Mouse (Mus musculus) spleen, postnatal 10 days (tissue): ENCODE measurements around the gene Stat3.

Source experiments
- DNase-seq, 2 experiments: peaks; one replicate each; pipeline ENCODE4 v3.0.0; 2021 to 2022; ENCODE audit warnings: low spot score in 2 of 2

The Stat3 gene

GRCm38 (mm10) chr11:100855178-100855577 is 84.2 kb downstream of the Stat3 start:
- no peak for DNase-seq

- DNase-seq: no peak
Measured at GRCm38 (mm10) chr11:100854268-100854667, 85.1 kb downstream of the Stat3 start.

- no peak for DNase-seq
Measured at GRCm38 (mm10) chr11:100853018-100853417, 86.3 kb downstream of the Stat3 start.

GRCm38 (mm10) chr11:100852088-100852487 is 87.3 kb downstream of the Stat3 start:
- no peak for DNase-seq

- DNase-seq: peak; percentile 31 to 59
Measured at GRCm38 (mm10) chr11:100850778-100851528, 88.4 kb downstream of the Stat3 start.

- peak; percentile 82 to 87 for DNase-seq
Measured at GRCm38 (mm10) chr11:100850038-100850777, 89.1 kb downstream of the Stat3 start, which contains the start of gene Stat5b. Gene Stat5b, minus strand, starts transcription at chr11:100850724.

- peak in 1 of 2 experiments; percentile 39 for DNase-seq
Measured at GRCm38 (mm10) chr11:100849456-100850037, 89.8 kb downstream of the Stat3 start.

- DNase-seq: no peak
Measured at GRCm38 (mm10) chr11:100848789-100849379, 90.5 kb downstream of the Stat3 start.

- DNase-seq: no peak
Measured at GRCm38 (mm10) chr11:100848080-100848479, 91.3 kb downstream of the Stat3 start.

- DNase-seq: no peak
Measured at GRCm38 (mm10) chr11:100847572-100847971, 91.8 kb downstream of the Stat3 start.

GRCm38 (mm10) chr11:100845793-100846192 is 93.5 kb downstream of the Stat3 start:
- no peak for DNase-seq

GRCm38 (mm10) chr11:100844121-100844520 is 95.2 kb downstream of the Stat3 start:
- no peak for DNase-seq

GRCm38 (mm10) chr11:100843070-100843669 is 96.2 kb downstream of the Stat3 start:
- no peak for DNase-seq

GRCm38 (mm10) chr11:100842025-100842424 is 97.3 kb downstream of the Stat3 start:
- no peak for DNase-seq

GRCm38 (mm10) chr11:100840866-100841265 is 98.5 kb downstream of the Stat3 start:
- peak in 1 of 2 experiments; percentile 55 for DNase-seq

GRCm38 (mm10) chr11:100839523-100839922 is 99.8 kb downstream of the Stat3 start:
- DNase-seq: no peak

- no peak for DNase-seq
Measured at GRCm38 (mm10) chr11:100838894-100839293, 100.4 kb downstream of the Stat3 start.

GRCm38 (mm10) chr11:100836923-100837702 is 102.2 kb downstream of the Stat3 start:
- peak in 1 of 2 experiments; percentile 50 for DNase-seq
